Mouse (Mus musculus) frontal cortex, postnatal 14 days (tissue): ENCODE measurements around the gene Esp1.
"Not testable (repeated sequence)": the region's sequence is repeated elsewhere in the genome, so short reads cannot be mapped to it uniquely, and the experiment has no call there.

Source experiments
- DNase-seq, 2 experiments: peaks; one replicate each; pipeline ENCODE4 v3.0.0; 2022; ENCODE audit warnings: low spot score in 2 of 2

Esp1 gene

DNA sequence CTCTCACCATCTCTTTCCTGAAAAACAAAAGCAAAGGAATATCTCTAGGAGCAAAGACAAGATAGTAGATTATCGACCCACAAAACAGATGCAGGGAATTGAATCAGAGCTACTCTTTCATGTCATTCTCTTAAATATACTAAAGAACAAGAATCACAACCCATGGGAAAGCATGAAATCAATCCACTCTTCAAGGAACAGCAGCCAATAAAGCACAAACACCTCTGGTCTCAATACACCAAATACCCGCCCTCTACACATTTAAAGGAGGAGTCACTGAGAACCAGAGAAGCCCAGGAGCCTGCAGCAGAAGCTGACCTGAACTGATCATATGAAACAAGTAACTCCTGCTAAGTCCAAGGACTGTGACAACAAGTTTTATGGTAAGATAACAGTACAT lies at the start of gene Esp1:
Esp1 (plus strand) TSS at position 301 of the 400 bp plus-strand sequence.
- no peak for DNase-seq

DNA sequence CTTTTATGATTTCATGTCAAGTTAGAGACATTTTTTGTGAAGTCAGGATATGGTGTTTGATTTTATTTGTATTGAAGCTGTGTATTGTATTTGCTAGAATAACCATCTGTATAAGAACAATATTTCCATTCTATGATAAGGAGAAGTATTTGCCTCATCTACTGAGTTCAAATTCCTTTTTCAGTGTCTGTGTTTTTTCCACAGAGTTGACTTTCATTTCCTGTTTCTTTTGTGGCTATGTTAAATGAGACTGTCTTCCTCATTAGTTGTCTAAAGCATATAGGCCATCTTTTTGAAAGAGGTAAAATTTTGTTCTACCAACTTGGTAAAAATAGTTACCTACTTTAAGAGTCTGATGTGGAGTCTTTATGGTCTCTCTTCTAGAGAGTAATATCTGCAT lies 10.6 kb upstream of the Esp1 start:
- no peak for DNase-seq

DNA sequence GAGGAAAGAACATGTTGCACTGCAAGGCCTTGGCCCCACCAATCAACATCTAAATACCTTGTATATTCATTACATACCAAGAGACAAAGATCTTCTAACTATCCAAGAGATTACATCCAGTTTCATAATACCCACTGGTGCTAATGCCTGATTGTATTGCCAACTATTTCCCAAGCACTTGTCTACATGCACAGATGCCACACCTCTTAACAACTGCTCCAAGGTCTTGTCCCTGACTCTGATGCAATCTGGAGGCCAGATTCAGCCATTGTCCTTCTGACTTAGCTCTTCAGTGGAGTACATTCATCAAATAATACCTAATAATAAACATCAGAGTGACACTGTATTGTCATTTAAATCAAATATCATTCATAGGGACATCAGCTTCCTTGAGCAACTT lies 9.9 kb upstream of the Esp1 start:
- DNase-seq: not testable (repeated sequence)

DNA sequence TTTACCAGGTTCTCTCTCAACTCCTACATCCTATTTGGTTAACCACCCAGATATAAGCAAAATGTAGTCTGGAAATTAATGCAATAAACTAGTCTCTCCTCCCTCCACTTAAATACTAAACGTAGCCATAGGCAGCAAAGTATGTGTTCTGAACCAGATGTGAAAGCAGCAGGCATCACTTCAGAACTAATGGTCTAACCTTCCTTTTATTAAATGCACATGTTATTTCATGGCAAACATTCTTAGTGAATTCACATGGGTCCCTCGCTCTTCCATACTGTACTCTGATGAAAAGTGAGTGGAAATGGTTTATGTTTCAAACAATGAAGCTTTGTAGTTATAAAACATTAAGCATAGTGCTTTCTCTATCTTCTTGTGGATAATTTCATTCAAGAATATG lies 4.4 kb downstream of the Esp1 start:
- DNase-seq: no peak

DNA sequence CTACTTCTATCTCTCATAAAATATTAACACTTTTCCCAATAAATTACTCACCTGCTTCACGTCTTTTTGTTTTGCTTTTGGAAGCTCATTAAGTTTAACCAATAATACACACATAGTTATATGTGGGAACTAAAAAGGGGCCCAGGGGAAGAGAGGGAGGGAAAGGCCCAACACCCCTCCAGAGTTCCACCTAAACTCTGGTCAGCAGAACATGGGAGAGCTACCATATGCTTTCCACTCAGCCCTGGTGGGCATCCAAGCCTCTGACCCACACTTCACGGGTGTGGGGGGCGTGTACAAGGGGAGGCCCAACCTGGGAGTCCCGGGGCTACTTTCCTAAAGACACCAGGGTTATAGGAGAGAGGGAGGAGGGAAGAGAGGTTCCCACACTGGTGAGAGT lies 4.8 kb downstream of the Esp1 start:
- DNase-seq: no peak

DNA sequence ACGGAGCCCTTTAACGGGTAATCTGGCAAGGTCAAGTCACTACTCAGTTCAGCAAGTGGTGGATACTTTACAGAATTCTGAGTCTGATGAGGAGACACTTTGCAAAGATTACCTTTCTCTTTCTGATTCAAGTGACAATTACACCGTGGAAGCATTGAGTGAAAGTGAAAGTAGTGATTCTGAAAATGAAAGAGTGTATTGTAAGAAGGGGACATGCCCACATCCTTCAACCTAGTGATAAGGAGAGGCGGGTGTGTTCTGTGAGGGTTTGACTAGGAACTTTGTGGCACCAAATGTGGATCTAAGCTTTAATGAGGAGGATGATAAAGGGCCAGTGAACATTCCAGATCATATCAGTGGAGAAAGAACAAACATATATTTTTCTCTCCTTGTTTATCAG lies 36.7 kb downstream of the Esp1 start:
- no peak for DNase-seq

DNA sequence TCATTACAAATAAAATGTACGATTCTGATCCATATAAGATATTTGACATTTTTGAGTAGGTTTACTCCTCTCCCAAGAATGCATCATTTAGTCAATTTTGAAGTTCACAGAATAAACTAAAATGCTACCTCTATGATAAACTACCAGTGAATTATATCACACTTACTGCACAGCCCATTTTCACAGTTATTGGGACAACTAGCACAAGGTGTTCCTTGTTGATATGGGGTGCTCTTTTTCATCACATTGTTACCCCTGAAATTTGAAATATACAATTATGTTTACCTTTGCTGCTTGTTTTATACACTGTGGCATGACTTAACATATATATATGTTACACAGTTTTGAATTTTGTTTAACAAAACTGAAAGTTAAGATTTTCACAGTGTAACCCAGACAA lies 40.2 kb downstream of the Esp1 start:
- DNase-seq: no peak
